Mouse (Mus musculus): ENCODE data around the gene Npb. TPM values are rescaled to one million over a fixed set of nuclear protein-coding genes. Genes with fewer than 3 reads are reported as not detected.

Gene Npb
- polyA plus RNA-seq, 1 experiment, result 0.29 TPM

- no peak for DNase-seq (ENCODE audit: low read depth)
- TF ChIP-seq CTCF (IDR thresholded peaks at IDR 0.05; ENCODE audit: borderline replicate concordance, extremely low read depth, insufficient read depth, insufficient read length), result no peak
- TF ChIP-seq POLR2A (IDR thresholded peaks at IDR 0.05; ENCODE audit: borderline replicate concordance, extremely low read depth, insufficient read depth, insufficient read length, poor library complexity, severe bottlenecking), result no peak
Measured at GRCm38 (mm10) chr11:120628601-120629340, 20.5 kb downstream of the Npb start.

- no peak for DNase-seq (ENCODE audit: low read depth)
- TF ChIP-seq CTCF (IDR thresholded peaks at IDR 0.05; ENCODE audit: borderline replicate concordance, extremely low read depth, insufficient read depth, insufficient read length) (no peak), POLR2A (IDR thresholded peaks at IDR 0.05; ENCODE audit: borderline replicate concordance, extremely low read depth, insufficient read depth, insufficient read length, poor library complexity, severe bottlenecking) (no peak)
Measured at GRCm38 (mm10) chr11:120629341-120629730, 21.1 kb downstream of the Npb start.

- TF ChIP-seq POLR2A (IDR thresholded peaks at IDR 0.05; ENCODE audit: borderline replicate concordance, extremely low read depth, insufficient read depth, insufficient read length, poor library complexity, severe bottlenecking) (no peak), CTCF (IDR thresholded peaks at IDR 0.05; ENCODE audit: borderline replicate concordance, extremely low read depth, insufficient read depth, insufficient read length) (no peak)
- no peak for DNase-seq (ENCODE audit: low read depth)
Measured at GRCm38 (mm10) chr11:120629911-120630310, 21.6 kb downstream of the Npb start.

GRCm38 (mm10) chr11:120630401-120630871 lies 22.2 kb downstream of the Npb start:
- TF ChIP-seq POLR2A (IDR thresholded peaks at IDR 0.05; ENCODE audit: borderline replicate concordance, extremely low read depth, insufficient read depth, insufficient read length, poor library complexity, severe bottlenecking), result no peak
- TF ChIP-seq CTCF (IDR thresholded peaks at IDR 0.05; ENCODE audit: borderline replicate concordance, extremely low read depth, insufficient read depth, insufficient read length), result no peak
- DNase-seq (ENCODE audit: low read depth), result no peak

GRCm38 (mm10) chr11:120630881-120631725 lies 22.8 kb downstream of the Npb start:
- DNase-seq (ENCODE audit: low read depth), result no peak

GRCm38 (mm10) chr11:120631726-120632448 lies 23.6 kb downstream of the Npb start:
- DNase-seq (ENCODE audit: low read depth), result no peak
- TF ChIP-seq CTCF (IDR thresholded peaks at IDR 0.05; ENCODE audit: borderline replicate concordance, extremely low read depth, insufficient read depth, insufficient read length) (no peak), POLR2A (IDR thresholded peaks at IDR 0.05; ENCODE audit: borderline replicate concordance, extremely low read depth, insufficient read depth, insufficient read length, poor library complexity, severe bottlenecking) (no peak)

More at GRCm38 (mm10) chr11:120630881-120631725, 22.8 kb downstream of the Npb start:
- no peak for TF ChIP-seq CTCF (IDR thresholded peaks at IDR 0.05; ENCODE audit: borderline replicate concordance, extremely low read depth, insufficient read depth, insufficient read length)
- no peak for TF ChIP-seq POLR2A (IDR thresholded peaks at IDR 0.05; ENCODE audit: borderline replicate concordance, extremely low read depth, insufficient read depth, insufficient read length, poor library complexity, severe bottlenecking)

- peak; percentile 60 for DNase-seq (ENCODE audit: low read depth)
- no peak for TF ChIP-seq POLR2A (IDR thresholded peaks at IDR 0.05; ENCODE audit: borderline replicate concordance, extremely low read depth, insufficient read depth, insufficient read length, poor library complexity, severe bottlenecking)
Measured at GRCm38 (mm10) chr11:120632559-120633519, 24.6 kb downstream of the Npb start.

GRCm38 (mm10) chr11:120633520-120634343 lies 25.5 kb downstream of the Npb start, which contains the start of gene Mafg:
Mafg (minus strand) TSS chr11:120633600.
- no peak; the same call in 1 of the 2 replicates for TF ChIP-seq POLR2A (IDR thresholded peaks at IDR 0.05; ENCODE audit: borderline replicate concordance, extremely low read depth, insufficient read depth, insufficient read length, poor library complexity, severe bottlenecking)
- TF ChIP-seq CTCF (IDR thresholded peaks at IDR 0.05; ENCODE audit: borderline replicate concordance, extremely low read depth, insufficient read depth, insufficient read length), result no peak

GRCm38 (mm10) chr11:120634810-120635209 lies 26.5 kb downstream of the Npb start:
- TF ChIP-seq POLR2A (IDR thresholded peaks at IDR 0.05; ENCODE audit: borderline replicate concordance, extremely low read depth, insufficient read depth, insufficient read length, poor library complexity, severe bottlenecking) (no peak), CTCF (IDR thresholded peaks at IDR 0.05; ENCODE audit: borderline replicate concordance, extremely low read depth, insufficient read depth, insufficient read length) (no peak)
- no peak for DNase-seq (ENCODE audit: low read depth)

More at GRCm38 (mm10) chr11:120633520-120634343, 25.5 kb downstream of the Npb start, which contains the start of gene Mafg:
- peak; percentile 98 for DNase-seq (ENCODE audit: low read depth)

All from brain, embryonic 14.5 days (tissue).